Comparison of ENCODE assay signal across 11 mouse cellular contexts in genomic region chr14:46661118-46661791, GRCm38 (mm10).
DNase-seq lines count a peak whose midpoint lies in the region; ATAC-seq and TF ChIP-seq lines count a peak whose summit lies in the region.
"Had no signal": no experiment of that assay in that cellular context is flagged by ENCODE, and none has a peak within 500 bp of the region (broad histone marks: within the 10 kb centered on the region; RNA-seq: fewer than 3 reads in every experiment).

No protein-coding gene starts in this region.

- no peaks in the 10 kb centered on the region for H3K9me3 ChIP-seq in intestine, embryonic 14.5 days (ENCODE audit: control insufficient read depth, low read length)
- no peaks in the 10 kb centered on the region for H3K9me3 ChIP-seq in intestine, postnatal 0 days (ENCODE audit: control insufficient read depth)
- H3K9me3 ChIP-seq in hindbrain, postnatal 0 days (ENCODE audit: low read length), result no peaks in the 10 kb centered on the region
- H3K9me3 ChIP-seq: heart, embryonic 15.5 days; megakaryocyte, embryonic 14.5 days had no signal

- ATAC-seq in intestine, embryonic 14.5 days (replicated peaks; ENCODE audit: low FRiP score, low TSS enrichment, low read depth), result no peak
- ATAC-seq in intestine, postnatal 0 days, result no peak
- ATAC-seq in hindbrain, postnatal 0 days, result peak; percentile 67
- no peak for ATAC-seq in activated CD4-positive, CD25-positive, alpha-beta regulatory T cell, adult 4 months

- no peak for TF ChIP-seq CTCF in intestine, postnatal 0 days (IDR thresholded peaks at IDR 0.05; ENCODE audit: low read depth)
- TF ChIP-seq CTCF in hindbrain, postnatal 0 days (IDR thresholded peaks at IDR 0.05; ENCODE audit: low read depth), result no peak

- no peak for DNase-seq in intestine, embryonic 14.5 days (ENCODE audit: low spot score)
- DNase-seq in right cerebral cortex, postnatal 10 days (ENCODE audit: low spot score in 2 of 2), result peak; percentile 64 to 78
- DNase-seq in right cerebral cortex, adult 2 months (ENCODE audit: low spot score in 2 of 2), result no peak
- peak; percentile 56 for DNase-seq in hindbrain, postnatal 0 days (ENCODE audit: low spot score)
- DNase-seq in cerebellum, postnatal 4 days (ENCODE audit: low spot score in 2 of 2), result no peak
- DNase-seq: adrenal gland, postnatal 14 days; thymus, postnatal 25 days had no signal

- peaks cover 8% of the 10 kb centered on the region for H3K4me1 ChIP-seq in intestine, embryonic 14.5 days (replicated peaks; ENCODE audit: control insufficient read depth, insufficient read depth, low read length)
- H3K4me1 ChIP-seq in intestine, postnatal 0 days (replicated peaks; ENCODE audit: control insufficient read depth, insufficient read depth, low read length), result 0 out of 2 replicates have a peak, but pooled peaks cover 3% of the 10 kb centered on the region
- H3K4me1 ChIP-seq in hindbrain, postnatal 0 days (ENCODE audit: insufficient read depth, low read length), result peaks cover 6% of the 10 kb centered on the region
- H3K4me1 ChIP-seq: megakaryocyte, embryonic 14.5 days had no signal

- H3K27ac ChIP-seq in intestine, embryonic 14.5 days (ENCODE audit: low read depth), result peak overlapping the region; percentile 8; the same call in 1 of the 2 replicates
- no peak overlapping the region for H3K27ac ChIP-seq in intestine, postnatal 0 days (ENCODE audit: low read depth, low read length)
- no peak overlapping the region for H3K27ac ChIP-seq in hindbrain, postnatal 0 days
- H3K27ac ChIP-seq: heart, embryonic 15.5 days had no signal

- no peaks in the 10 kb centered on the region for H3K27me3 ChIP-seq in intestine, embryonic 14.5 days (replicated peaks; ENCODE audit: control insufficient read depth, insufficient read depth, low read length)
- H3K27me3 ChIP-seq in intestine, postnatal 0 days (replicated peaks; ENCODE audit: control insufficient read depth, insufficient read depth, low read length), result no peaks in the 10 kb centered on the region
- 0 out of 2 replicates have a peak, but pooled peaks cover 4% of the 10 kb centered on the region for H3K27me3 ChIP-seq in hindbrain, postnatal 0 days (ENCODE audit: insufficient read depth, low read length)
- H3K27me3 ChIP-seq: heart, embryonic 15.5 days; megakaryocyte, embryonic 14.5 days had no signal

- H3K9ac ChIP-seq in intestine, embryonic 14.5 days (ENCODE audit: low read length), result no peak overlapping the region
- H3K9ac ChIP-seq in intestine, postnatal 0 days (ENCODE audit: low read depth, low read length), result no peak overlapping the region
- no peak overlapping the region for H3K9ac ChIP-seq in hindbrain, postnatal 0 days (replicated peaks; ENCODE audit: low read length)
- H3K9ac ChIP-seq: heart, embryonic 15.5 days had no signal

- H3K4me3 ChIP-seq in intestine, embryonic 14.5 days (ENCODE audit: low read depth, low read length), result no peak overlapping the region
- H3K4me3 ChIP-seq in intestine, postnatal 0 days (ENCODE audit: low read depth, low read length), result no peak overlapping the region
- no peak overlapping the region for H3K4me3 ChIP-seq in hindbrain, postnatal 0 days (ENCODE audit: low read length)
- H3K4me3 ChIP-seq: heart, embryonic 15.5 days; megakaryocyte, embryonic 14.5 days had no signal

- WGBS in intestine, embryonic 14.5 days, result 38% methylated on average over 3 of the region's 3 CpGs
- 72% methylated on average over 3 of the region's 3 CpGs for WGBS in intestine, postnatal 0 days
- 25% methylated on average over 3 of the region's 3 CpGs for WGBS in hindbrain, postnatal 0 days

- H3K36me3 ChIP-seq in intestine, embryonic 14.5 days (ENCODE audit: control insufficient read depth, insufficient read depth, low read length), result no peaks in the 10 kb centered on the region
- H3K36me3 ChIP-seq in intestine, postnatal 0 days (ENCODE audit: control insufficient read depth, insufficient read depth), result no peaks in the 10 kb centered on the region
- H3K36me3 ChIP-seq in hindbrain, postnatal 0 days (ENCODE audit: insufficient read depth, low read length), result no peaks in the 10 kb centered on the region
- H3K36me3 ChIP-seq: heart, embryonic 15.5 days had no signal

- H3K4me2 ChIP-seq in intestine, embryonic 14.5 days (ENCODE audit: low read length), result no peak overlapping the region
- no peak overlapping the region for H3K4me2 ChIP-seq in intestine, postnatal 0 days (replicated peaks; ENCODE audit: low read depth)
- no peak overlapping the region for H3K4me2 ChIP-seq in hindbrain, postnatal 0 days (ENCODE audit: low read depth, low read length)

Comparison
In these comparisons a context has a peak if more than half of its experiments do, and no peak if none do; other contexts are left out.
1. DNase-seq: peak in right cerebral cortex, postnatal 10 days (2 of 2) and hindbrain, postnatal 0 days (single experiment); none in intestine, embryonic 14.5 days (single experiment), right cerebral cortex, adult 2 months (0 of 2) and cerebellum, postnatal 4 days (0 of 2).